Mouse (Mus musculus) megakaryocyte-erythroid progenitor cell, adult 5-6 weeks (primary cell): Measurements from ENCODE around the gene Olfr43. TPM values are rescaled to one million over a fixed set of nuclear protein-coding genes. Genes with fewer than 3 reads are reported as not detected.

Experiments used
- ATAC-seq: replicated peaks from 2 replicates; pipeline ENCODE4 v1.8.0; 2016; ENCODE audit warnings: mild to moderate bottlenecking, inconsistent platforms; ENCODE audit not compliant: severe bottlenecking, poor library complexity, low FRiP score, low TSS enrichment
- total RNA-seq, 2 experiments: library from RNA; stranded (forward) in 1 of 2; stranded (reverse) in 1 of 2; fragments of 200-1000, 215-1000 nt in 1 of 2; fragments of >200 nt in 1 of 2; fragmentation: Nextera tagmentation in 1 of 2; gene quantifications; 2 replicates each; pipeline ENCODE4 v1.2.3; 2014 to 2017

Gene Olfr43
- not detected in 2 replicates for total RNA-seq (2014; fragmentation: Nextera tagmentation)
- not detected in 2 replicates for total RNA-seq (2017)

DNA sequence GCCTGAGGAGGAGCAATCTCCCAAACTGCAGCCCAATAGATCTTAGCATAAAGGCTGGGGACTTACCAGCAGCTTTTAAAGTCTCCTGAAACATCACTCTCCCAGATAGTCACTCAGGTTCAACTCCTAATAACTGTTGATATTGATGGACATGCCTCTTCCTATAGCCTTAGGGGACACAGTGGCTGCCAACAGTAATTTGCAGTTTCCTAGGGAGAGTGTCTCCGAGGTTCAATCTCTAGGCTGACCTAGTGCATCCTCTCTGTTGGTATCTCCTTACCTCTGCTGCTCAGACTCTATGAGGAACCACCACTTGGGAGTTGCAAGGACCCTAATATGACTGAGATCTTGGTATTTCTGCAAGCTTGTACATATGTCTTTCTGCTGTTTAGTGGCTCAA, at the start of gene Olfr43:
Gene Olfr43, minus strand, starts transcription at position 101 of the 400 bp plus-strand sequence.
- ATAC-seq: no peak

DNA sequence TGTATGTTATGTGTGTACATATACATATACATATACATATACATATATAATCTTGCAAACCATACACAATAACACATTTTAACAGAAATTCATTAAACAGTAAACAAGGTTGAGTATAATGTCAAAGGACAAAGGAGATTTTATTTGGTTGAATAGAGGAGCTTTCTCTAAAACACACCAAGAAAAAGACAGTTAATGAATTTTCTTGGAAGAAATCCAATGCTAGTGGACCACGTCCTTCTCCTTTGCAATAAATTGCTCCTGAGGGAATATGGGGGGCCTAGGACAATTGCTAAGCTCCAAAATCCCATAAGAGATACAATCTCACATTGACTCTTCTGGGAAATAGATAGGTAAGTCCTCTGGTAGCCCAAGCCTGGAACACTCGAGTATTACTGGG, 48.3 kb upstream of the Olfr43 start, which contains the start of gene Olfr406:
Gene Olfr406, plus strand, starts transcription at position 301 of the 400 bp plus-strand sequence.
- no peak for ATAC-seq

DNA sequence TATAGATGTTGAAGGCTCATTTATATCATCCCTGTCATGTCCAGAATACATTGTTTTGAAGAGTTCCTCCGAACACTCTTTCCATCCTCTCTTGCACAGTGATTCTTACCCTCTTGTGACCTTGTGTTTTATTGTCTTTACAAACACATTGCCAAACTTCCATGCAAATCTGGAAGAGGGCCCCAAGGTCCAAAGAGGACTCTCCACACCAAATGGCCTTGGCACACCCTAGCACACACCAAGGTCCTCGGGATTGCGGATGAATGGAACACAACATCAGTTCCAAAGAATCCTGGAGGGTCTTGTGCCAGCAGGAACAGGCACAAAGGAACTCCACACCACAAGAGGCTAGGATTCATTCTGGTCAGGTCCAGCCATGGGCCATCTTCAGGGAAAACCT, 30.0 kb upstream of the Olfr43 start:
- ATAC-seq: no peak

DNA sequence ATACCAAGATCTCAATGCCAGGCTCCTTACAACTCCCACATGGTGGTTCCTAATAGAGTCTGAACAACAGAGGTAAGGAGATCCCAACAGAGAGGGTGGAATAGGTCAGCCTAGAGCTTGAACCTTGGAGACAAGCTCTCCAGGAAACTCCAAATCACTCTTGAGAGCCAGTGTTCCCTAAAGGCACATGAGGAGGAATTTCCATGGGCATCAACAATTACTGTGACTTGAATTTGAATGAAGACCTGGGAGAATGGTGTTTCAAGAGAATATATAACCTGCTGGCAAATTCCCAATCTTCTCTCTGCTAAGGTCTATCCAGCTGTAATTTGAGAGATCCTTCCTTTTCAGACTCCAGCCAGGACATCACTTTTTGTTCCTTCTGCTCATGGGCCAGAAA, 25.2 kb downstream of the Olfr43 start, which contains the start of gene Olfr403:
Gene Olfr403, plus strand, starts transcription at position 301 of the 400 bp plus-strand sequence.
- no peak for ATAC-seq

DNA sequence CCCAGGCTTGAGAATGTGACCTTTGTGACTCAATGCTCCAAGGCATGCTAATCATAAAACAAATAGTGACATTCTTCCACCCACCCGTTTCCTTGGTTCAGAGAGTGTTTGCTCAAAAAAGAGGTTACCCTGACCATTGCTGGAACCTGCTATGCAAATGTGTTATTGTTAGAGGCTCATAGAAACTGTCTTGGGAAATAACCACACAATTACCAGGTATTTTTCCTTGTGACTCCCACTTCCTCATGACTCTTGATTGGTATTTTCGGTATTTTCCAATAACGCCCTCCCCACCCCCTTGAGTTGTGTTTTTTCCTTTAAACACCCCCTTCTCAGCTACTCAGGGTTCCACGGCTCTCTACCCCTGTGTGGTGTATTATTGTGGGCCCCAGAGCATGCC, 27.4 kb downstream of the Olfr43 start:
- ATAC-seq: no peak

DNA sequence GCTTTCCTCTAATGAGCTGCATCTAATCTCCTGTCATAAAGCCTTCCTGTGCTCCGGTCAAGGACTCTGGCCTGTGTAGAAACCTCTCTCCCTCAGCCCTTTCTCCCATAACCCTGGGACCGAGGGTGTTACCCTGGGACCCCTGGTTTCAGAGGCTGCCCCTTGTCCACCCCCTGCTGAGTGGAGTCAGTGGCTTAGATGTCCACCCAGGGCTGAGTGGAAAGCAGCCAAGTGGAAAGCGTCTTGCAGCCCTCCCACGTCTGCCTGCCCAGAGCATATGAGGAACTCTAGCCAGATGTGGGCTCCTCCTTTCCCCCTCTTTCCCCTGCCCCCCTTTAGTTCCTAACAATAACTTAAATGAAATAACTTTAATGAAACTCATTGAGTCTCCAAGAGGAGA, 28.0 kb downstream of the Olfr43 start:
- no peak for ATAC-seq

DNA sequence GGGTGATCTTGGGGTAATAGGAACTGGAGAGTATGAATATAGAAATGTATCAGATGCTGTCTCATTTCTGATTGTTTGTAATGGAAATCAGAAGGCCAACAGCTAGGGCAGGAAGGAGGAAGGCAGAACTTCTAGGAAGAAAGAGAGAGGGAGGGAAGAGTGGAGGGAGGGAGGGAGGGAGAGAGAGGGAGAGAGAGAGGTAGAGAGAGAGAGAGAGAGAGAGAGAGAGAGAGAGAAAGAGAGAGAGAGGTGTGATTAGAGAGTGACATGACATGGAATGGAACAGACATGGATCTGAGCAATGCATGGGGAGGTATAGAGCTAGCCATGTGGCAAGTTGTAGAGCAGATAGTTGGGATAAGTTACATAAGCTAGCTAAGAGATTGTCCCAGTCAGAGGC, 42.4 kb downstream of the Olfr43 start:
- no peak for ATAC-seq

Other genes with a start within 250 kb of the Olfr43 start
- gene Olfr398, start 221.0 kb downstream of the Olfr43 start, total RNA-seq (2014; fragmentation: Nextera tagmentation): not detected in 2 replicates
- not detected in 2 replicates for gene Olfr398, start 221.0 kb downstream of the Olfr43 start, total RNA-seq (2017)
- gene Olfr139, start 154.8 kb downstream of the Olfr43 start, total RNA-seq (2014; fragmentation: Nextera tagmentation): not detected in 2 replicates
- not detected in 2 replicates for gene Olfr139, start 154.8 kb downstream of the Olfr43 start, total RNA-seq (2017)
- gene Olfr399, start 154.8 kb downstream of the Olfr43 start, total RNA-seq (2014; fragmentation: Nextera tagmentation): not detected in 2 replicates
- gene Olfr399, start 154.8 kb downstream of the Olfr43 start, total RNA-seq (2017): not detected in 2 replicates
- gene Zfp616, start 141.4 kb downstream of the Olfr43 start, total RNA-seq (2014; fragmentation: Nextera tagmentation): not detected in 2 replicates
- not detected in 2 replicates for gene Zfp616, start 141.4 kb downstream of the Olfr43 start, total RNA-seq (2017)
- not detected in 2 replicates for gene Olfr401, start 97.7 kb downstream of the Olfr43 start, total RNA-seq (2014; fragmentation: Nextera tagmentation)
- not detected in 2 replicates for gene Olfr401, start 97.7 kb downstream of the Olfr43 start, total RNA-seq (2017)
- gene Olfr402, start 57.9 kb downstream of the Olfr43 start, total RNA-seq (2014; fragmentation: Nextera tagmentation): not detected in 2 replicates
- not detected in 2 replicates for gene Olfr402, start 57.9 kb downstream of the Olfr43 start, total RNA-seq (2017)
- gene Olfr403, start 25.1 kb downstream of the Olfr43 start, total RNA-seq (2014; fragmentation: Nextera tagmentation): not detected in 2 replicates
- not detected in 2 replicates for gene Olfr403, start 25.1 kb downstream of the Olfr43 start, total RNA-seq (2017)
- gene Olfr406, start 48.4 kb upstream of the Olfr43 start, total RNA-seq (2014; fragmentation: Nextera tagmentation): not detected in 2 replicates
- gene Olfr406, start 48.4 kb upstream of the Olfr43 start, total RNA-seq (2017): not detected in 2 replicates
- gene Olfr59, start 72.4 kb upstream of the Olfr43 start, total RNA-seq (2014; fragmentation: Nextera tagmentation): not detected in 2 replicates
- gene Olfr59, start 72.4 kb upstream of the Olfr43 start, total RNA-seq (2017): not detected in 2 replicates
- gene Olfr410, start 126.7 kb upstream of the Olfr43 start, total RNA-seq (2014; fragmentation: Nextera tagmentation): not detected in 2 replicates
- gene Olfr410, start 126.7 kb upstream of the Olfr43 start, total RNA-seq (2017): not detected in 2 replicates
- not detected in 2 replicates for gene Olfr411, start 141.3 kb upstream of the Olfr43 start, total RNA-seq (2014; fragmentation: Nextera tagmentation)
- gene Olfr411, start 141.3 kb upstream of the Olfr43 start, total RNA-seq (2017): not detected in 2 replicates
- gene Olfr412, start 150.7 kb upstream of the Olfr43 start, total RNA-seq (2014; fragmentation: Nextera tagmentation): not detected in 2 replicates
- gene Olfr412, start 150.7 kb upstream of the Olfr43 start, total RNA-seq (2017): not detected in 2 replicates